Mouse (Mus musculus) MEL (cell line): ENCODE data around the gene Aadat. TPM values are rescaled to one million over a fixed set of nuclear protein-coding genes. Genes with fewer than 3 reads are reported as not detected.

ENCODE experiments used
- DNase-seq: peaks from one replicate; pipeline ENCODE4 v3.0.0; 2011; ENCODE audit warnings: low read depth, low spot score
- H3K27ac ChIP-seq: 2 replicates; pipeline ENCODE4 v1.5.1; 2012; ENCODE audit warnings: low read depth, mild to moderate bottlenecking, control low read depth, low read length, moderate library complexity; ENCODE audit not compliant: control insufficient read depth
- H3K27me3 ChIP-seq, 2 experiments: fragments of 150-350 bp in 1 of 2; sonication (generic) in 1 of 2; 2 replicates each; pipeline ENCODE4 v1.6.1; 2012; ENCODE audit warnings: low read length in 2 of 2, mild to moderate bottlenecking in 2 of 2, improper control_type of control experiment in 1 of 2, moderate library complexity in 1 of 2; ENCODE audit not compliant: insufficient read depth in 2 of 2, control insufficient read depth in 1 of 2
- H3K36me3 ChIP-seq, 2 experiments: 2 replicates each; pipeline ENCODE4 v1.6.1; 2012 to 2014; ENCODE audit warnings: low read length in 2 of 2, improper control_type of control experiment in 1 of 2, inconsistent platforms in 1 of 2, mild to moderate bottlenecking in 1 of 2; ENCODE audit not compliant: insufficient read depth in 2 of 2, control insufficient read depth in 1 of 2
- H3K4me1 ChIP-seq, 2 experiments: fragments of 150-350 bp in 1 of 2; sonication (generic) in 1 of 2; 2 replicates each; pipeline ENCODE4 v1.6.1; 2012; ENCODE audit warnings: low read length in 2 of 2, improper control_type of control experiment in 1 of 2, mild to moderate bottlenecking in 1 of 2; ENCODE audit not compliant: insufficient read depth in 2 of 2, control insufficient read depth in 1 of 2
- H3K4me3 ChIP-seq, 2 experiments: fragments of 150-350 bp in 1 of 2; sonication (generic) in 1 of 2; 2 replicates each; pipeline ENCODE4 v1.5.1; 2012; ENCODE audit warnings: low read depth in 2 of 2, low read length in 2 of 2, mild to moderate bottlenecking in 2 of 2, moderate library complexity in 2 of 2, control low read depth in 1 of 2, improper control_type of control experiment in 1 of 2; ENCODE audit not compliant: control insufficient read depth in 1 of 2, insufficient read depth in 1 of 2
- H3K79me2 ChIP-seq: 2 replicates; pipeline ENCODE4 v1.6.1; 2012; ENCODE audit warnings: mild to moderate bottlenecking, low read length, moderate library complexity; ENCODE audit not compliant: control insufficient read depth, poor library complexity, insufficient read depth
- H3K9ac ChIP-seq: 2 replicates; pipeline ENCODE4 v1.6.1; 2012; ENCODE audit warnings: low read depth, mild to moderate bottlenecking, control low read depth, low read length, moderate library complexity; ENCODE audit not compliant: control insufficient read depth, poor library complexity, severe bottlenecking
- H3K9me3 ChIP-seq: fragments of 150-350 bp; sonication (generic); replicated peaks from 2 replicates; pipeline ENCODE4 v1.6.1; 2012; ENCODE audit warnings: mild to moderate bottlenecking, low read length, improper control_type of control experiment, moderate library complexity; ENCODE audit not compliant: insufficient read depth
- CTCF ChIP-seq, 3 experiments: IDR thresholded peaks in 2 of 3; conservative IDR thresholded peaks in 1 of 3; 2 replicates each; pipeline ENCODE4 v1.5.1; 2011 to 2012; ENCODE audit warnings: low read length in 3 of 3, low read depth in 2 of 3, mild to moderate bottlenecking in 2 of 3, improper control_type of control experiment in 1 of 3, inconsistent platforms in 1 of 3, mixed read lengths in 1 of 3, moderate library complexity in 1 of 3; ENCODE audit not compliant: control insufficient read depth in 1 of 3, insufficient read depth in 1 of 3, poor library complexity in 1 of 3, severe bottlenecking in 1 of 3
- E2F4 ChIP-seq: IDR thresholded peaks from 2 replicates; pipeline ENCODE4 v1.6.1; 2011; ENCODE audit warnings: low read depth, low read length, improper control_type of control experiment, borderline replicate concordance
- ELF1 ChIP-seq: IDR thresholded peaks from 2 replicates; pipeline ENCODE4 v1.6.1; 2014; ENCODE audit warnings: low read depth, mild to moderate bottlenecking, inconsistent platforms, low read length, improper control_type of control experiment, moderate library complexity
- EP300 ChIP-seq, 2 experiments: IDR thresholded peaks; 2 replicates each; pipeline ENCODE4 v1.6.1; 2011; ENCODE audit warnings: improper control_type of control experiment in 2 of 2, low read length in 2 of 2, low read depth in 1 of 2, mild to moderate bottlenecking in 1 of 2
- ETS1 ChIP-seq: IDR thresholded peaks from 2 replicates; pipeline ENCODE4 v1.6.1; 2012; ENCODE audit warnings: low read depth, mild to moderate bottlenecking, inconsistent platforms, low read length, improper control_type of control experiment, moderate library complexity
- GABPA ChIP-seq: IDR thresholded peaks from 2 replicates; pipeline ENCODE4 v1.6.1; 2012; ENCODE audit warnings: low read depth, mild to moderate bottlenecking, inconsistent platforms, low read length, improper control_type of control experiment, moderate library complexity
- GATA1 ChIP-seq: IDR thresholded peaks from 2 replicates; pipeline ENCODE4 v1.6.1; 2011; ENCODE audit warnings: low read depth, low read length, improper control_type of control experiment
- HCFC1 ChIP-seq: IDR thresholded peaks from 2 replicates; pipeline ENCODE4 v1.6.1; 2012; ENCODE audit warnings: low read depth, mild to moderate bottlenecking, inconsistent platforms, low read length, improper control_type of control experiment, moderate library complexity
- JUND ChIP-seq: IDR thresholded peaks from 2 replicates; pipeline ENCODE4 v1.6.1; 2011; ENCODE audit warnings: low read depth, mild to moderate bottlenecking, improper control_type of control experiment, low read length
- MAZ ChIP-seq: IDR thresholded peaks from 2 replicates; pipeline ENCODE4 v1.6.1; 2012; ENCODE audit warnings: low read depth, mild to moderate bottlenecking, inconsistent platforms, low read length, improper control_type of control experiment
- MEF2A ChIP-seq: IDR thresholded peaks from 2 replicates; pipeline ENCODE4 v1.6.1; 2014; ENCODE audit warnings: low read depth, mild to moderate bottlenecking, inconsistent platforms, low read length, improper control_type of control experiment; ENCODE audit not compliant: poor library complexity, insufficient replicate concordance, severe bottlenecking; ENCODE audit errors: extremely low read depth
- MXI1 ChIP-seq: IDR thresholded peaks from 2 replicates; pipeline ENCODE4 v1.6.1; 2011; ENCODE audit warnings: mild to moderate bottlenecking, low read depth, low read length, improper control_type of control experiment
- NELFE ChIP-seq: IDR thresholded peaks from 2 replicates; pipeline ENCODE4 v1.6.1; 2011; ENCODE audit warnings: low read depth, low read length, improper control_type of control experiment
- POLR2A ChIP-seq, 2 experiments: IDR thresholded peaks; 2 replicates each; pipeline ENCODE4 v1.6.1; 2011 to 2012; ENCODE audit warnings: low read length in 2 of 2, mild to moderate bottlenecking in 2 of 2, control low read depth in 1 of 2, improper control_type of control experiment in 1 of 2, low read depth in 1 of 2, moderate library complexity in 1 of 2; ENCODE audit not compliant: control insufficient read depth in 1 of 2, insufficient read depth in 1 of 2, poor library complexity in 1 of 2
- POLR2AphosphoS2 ChIP-seq: IDR thresholded peaks from 2 replicates; pipeline ENCODE4 v1.6.1; 2011; ENCODE audit warnings: low read length, improper control_type of control experiment
- POLR2AphosphoS5 ChIP-seq: IDR thresholded peaks from 2 replicates; pipeline ENCODE4 v1.6.1; 2012; ENCODE audit warnings: low read depth, borderline replicate concordance, mild to moderate bottlenecking, inconsistent platforms, low read length, moderate library complexity, mixed read lengths
- RAD21 ChIP-seq: IDR thresholded peaks from 2 replicates; pipeline ENCODE4 v1.6.1; 2011; ENCODE audit warnings: mild to moderate bottlenecking, low read depth, low read length, improper control_type of control experiment
- SIN3A ChIP-seq: IDR thresholded peaks from 2 replicates; pipeline ENCODE4 v1.6.1; 2012; ENCODE audit warnings: low read length, improper control_type of control experiment, inconsistent platforms
- TAL1 ChIP-seq: IDR thresholded peaks from 2 replicates; pipeline ENCODE4 v1.6.1; 2012; ENCODE audit warnings: mild to moderate bottlenecking, inconsistent platforms, low read length, moderate library complexity, mixed read lengths
- TBP ChIP-seq: IDR thresholded peaks from 2 replicates; pipeline ENCODE4 v1.8.0; 2011; ENCODE audit warnings: low read depth, low read length, improper control_type of control experiment
- UBTF ChIP-seq: IDR thresholded peaks from 2 replicates; pipeline ENCODE4 v1.6.1; 2012; ENCODE audit warnings: low read depth, mild to moderate bottlenecking, inconsistent platforms, low read length, improper control_type of control experiment, moderate library complexity, borderline replicate concordance; ENCODE audit not compliant: insufficient read depth
- USF1 ChIP-seq: IDR thresholded peaks from 2 replicates; pipeline ENCODE4 v1.6.1; 2014; ENCODE audit warnings: low read depth, mild to moderate bottlenecking, inconsistent platforms, low read length, improper control_type of control experiment, moderate library complexity
- USF2 ChIP-seq, 2 experiments: IDR thresholded peaks; 2 replicates each; pipeline ENCODE4 v1.6.1; 2011 to 2012; ENCODE audit warnings: improper control_type of control experiment in 2 of 2, low read length in 2 of 2, borderline replicate concordance in 1 of 2, inconsistent platforms in 1 of 2, low read depth in 1 of 2, mild to moderate bottlenecking in 1 of 2; ENCODE audit not compliant: insufficient read depth in 1 of 2
- ZMIZ1 ChIP-seq: IDR thresholded peaks from 2 replicates; pipeline ENCODE4 v1.6.1; 2012; ENCODE audit warnings: low read depth, mild to moderate bottlenecking, inconsistent platforms, low read length, improper control_type of control experiment, moderate library complexity
- ZNF384 ChIP-seq: IDR thresholded peaks from 2 replicates; pipeline ENCODE4 v1.6.1; 2012; ENCODE audit warnings: low read depth, mild to moderate bottlenecking, inconsistent platforms, low read length, improper control_type of control experiment
- polyA plus RNA-seq, 2 experiments: library from polyadenylated mRNA; stranded (reverse) in 1 of 2; unstranded in 1 of 2; fragments of >175 nt in 1 of 2; fragments of >200 nt in 1 of 2; gene quantifications; 2 replicates each; pipeline versions ENCODE4 v1.2.1 to v1.2.4; 2012; ENCODE audit warnings: low replicate concordance in 2 of 2, low read depth in 1 of 2; ENCODE audit not compliant: insufficient read length in 2 of 2, insufficient read depth in 1 of 2, missing spikeins in 1 of 2
- total RNA-seq: library from RNA; depleted of rRNA; stranded (reverse); fragments of 300-350 nt; gene quantifications from 2 replicates; pipeline ENCODE4 v1.2.3, GENCODE M21; 2012

Gene Aadat
- total and polyA plus RNA-seq, 3 experiments, result not detected

GRCm38 (mm10) chr8:60503098-60503497 is 2.6 kb upstream of the Aadat start, which contains the start of gene Gm10283:
Gene Gm10283 (minus strand): TSS chr8:60503198.
- H3K27ac ChIP-seq, result no peak within 1 kb of the TSS
- H3K9ac ChIP-seq, result no peak within 1 kb of the TSS
- H3K27me3 ChIP-seq, result no peaks in the 10 kb centered on the region
- no peaks in the 10 kb centered on the region for H3K9me3 ChIP-seq
- no peak within 1 kb of the TSS for H3K4me3 ChIP-seq
- DNase-seq, result no peak
- H3K36me3 ChIP-seq, result no peaks in the 10 kb centered on the region
- TF ChIP-seq GABPA (no peak), POLR2AphosphoS2 (no peak), USF2 (IDR thresholded peaks at IDR 0.05; ENCODE audit: borderline replicate concordance in 1 of 2, insufficient read depth in 1 of 2, low read depth in 1 of 2, low read length in 2 of 2) (no peak), POLR2A (IDR thresholded peaks at IDR 0.05; ENCODE audit: control insufficient read depth in 1 of 2, insufficient read depth in 1 of 2, low read depth in 1 of 2, low read length in 2 of 2, poor library complexity in 1 of 2) (no peak), EP300 (IDR thresholded peaks at IDR 0.05; ENCODE audit: low read depth in 1 of 2, low read length in 2 of 2) (no peak), USF1 (no peak), SIN3A (no peak), NELFE (no peak), ELF1 (no peak), MEF2A (no peak), MAZ (no peak), E2F4 (no peak), ETS1 (no peak), JUND (no peak), MXI1 (no peak), POLR2AphosphoS5 (no peak), CTCF (IDR thresholded peaks at IDR 0.05 in 2 of 3, conservative IDR thresholded peaks at IDR 0.05 in 1 of 3; ENCODE audit: control insufficient read depth in 1 of 3, insufficient read depth in 1 of 3, low read depth in 2 of 3, low read length in 3 of 3, poor library complexity in 1 of 3, severe bottlenecking in 1 of 3) (no peak)
- TF ChIP-seq, all 39 proteins: peak for 0
- no peaks in the 10 kb centered on the region for H3K79me2 ChIP-seq
- H3K4me1 ChIP-seq, result no peaks in the 10 kb centered on the region

GRCm38 (mm10) chr8:60518286-60518685 is 12.6 kb downstream of the Aadat start:
- TF ChIP-seq ZNF384 (no peak), POLR2AphosphoS5 (no peak), UBTF (no peak), RAD21 (no peak), HCFC1 (no peak), E2F4 (no peak), GATA1 (no peak), TAL1 (no peak), ZMIZ1 (no peak), USF2 (IDR thresholded peaks at IDR 0.05; ENCODE audit: borderline replicate concordance in 1 of 2, insufficient read depth in 1 of 2, low read depth in 1 of 2, low read length in 2 of 2) (no peak), TBP (no peak), MAZ (no peak)
- Histone ChIP-seq H3K9me3 (no peaks in the 10 kb centered on the region), H3K4me3 (no peak overlapping the region), H3K9ac (no peak overlapping the region), H3K27ac (no peak overlapping the region), H3K4me1 (no peaks in the 10 kb centered on the region), H3K27me3 (no peaks in the 10 kb centered on the region; a peak in 1 of 4 replicates), H3K79me2 (no peaks in the 10 kb centered on the region), H3K36me3 (no peaks in the 10 kb centered on the region)
- no peak for DNase-seq
